Mouse (Mus musculus): ENCODE measurements around the gene Ghr. TPM values are rescaled to one million over a fixed set of nuclear protein-coding genes. Genes with fewer than 3 reads are reported as not detected.

The Ghr gene
- polyA plus RNA-seq, 1 experiment from 2014 or later = not detected

DNA sequence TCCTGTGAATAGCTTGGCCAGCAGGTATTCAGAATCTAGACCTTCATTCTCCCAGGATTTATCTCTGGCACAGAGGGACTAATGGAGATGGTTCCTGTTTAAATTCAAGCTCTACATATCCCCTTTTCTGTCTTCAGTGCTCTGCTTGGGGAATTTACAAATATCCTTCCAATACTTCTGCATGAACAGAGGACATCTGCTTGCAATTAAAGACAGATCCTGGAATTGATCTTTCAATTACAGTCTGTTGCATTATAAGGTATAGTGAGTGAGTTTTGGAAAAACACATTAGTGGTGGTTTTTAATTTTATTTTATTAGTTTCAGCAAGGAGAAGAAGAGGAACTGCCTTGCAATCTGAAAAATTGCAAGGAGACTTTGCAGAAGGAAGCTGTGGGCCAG, 184.1 kb downstream of the Ghr start:
- H3K27ac ChIP-seq = no peak overlapping the region
- H3K36me3 ChIP-seq (ENCODE audit: inconsistent target) = no peaks in the 10 kb centered on the region
- no peaks in the 10 kb centered on the region for H3K79me2 ChIP-seq (ENCODE audit: inconsistent target)
- H3K4me3 ChIP-seq (ENCODE audit: inconsistent target) = no peak overlapping the region

DNA sequence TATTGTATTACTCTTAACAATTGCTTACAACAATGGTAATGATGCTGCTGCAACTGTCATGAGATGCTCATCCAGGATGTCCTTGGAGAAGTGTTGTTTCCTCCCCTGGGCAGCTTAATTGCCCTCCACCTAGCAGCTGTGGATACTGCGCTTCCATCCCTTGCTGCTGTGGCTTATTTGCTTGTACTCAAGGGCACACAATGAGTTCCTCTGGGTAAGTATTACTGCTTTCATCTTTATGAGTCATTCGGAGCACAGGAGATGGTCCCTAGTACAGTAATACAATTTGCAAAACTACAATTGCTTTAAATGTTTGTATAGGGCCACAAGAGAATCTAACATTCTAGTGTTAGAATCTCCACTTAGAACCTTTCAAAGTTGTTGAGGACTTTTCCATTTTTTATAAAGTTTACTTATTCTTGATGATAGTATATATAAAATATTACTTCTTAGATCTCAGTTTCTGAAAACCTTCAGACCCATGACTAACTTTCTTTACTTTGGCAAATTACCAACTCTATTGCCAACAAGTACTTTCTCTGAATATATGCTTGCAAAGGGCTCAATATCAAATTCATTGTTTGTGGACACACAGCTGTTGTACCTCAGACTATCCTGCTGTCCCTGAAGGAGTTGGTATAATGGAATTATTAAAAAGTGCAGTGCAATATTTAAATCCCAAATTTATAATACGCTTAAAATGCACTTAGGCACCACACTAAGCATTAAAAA, 185.8 kb downstream of the Ghr start:
- WGBS (ENCODE audit: missing documents) = 92% methylated on average over 3 of the region's 3 CpGs
- H3K27ac ChIP-seq = no peak overlapping the region
- H3K79me2 ChIP-seq (ENCODE audit: inconsistent target) = no peaks in the 10 kb centered on the region
- no peaks in the 10 kb centered on the region for H3K36me3 ChIP-seq (ENCODE audit: inconsistent target)
- no peak overlapping the region for H3K4me3 ChIP-seq (ENCODE audit: inconsistent target)

DNA sequence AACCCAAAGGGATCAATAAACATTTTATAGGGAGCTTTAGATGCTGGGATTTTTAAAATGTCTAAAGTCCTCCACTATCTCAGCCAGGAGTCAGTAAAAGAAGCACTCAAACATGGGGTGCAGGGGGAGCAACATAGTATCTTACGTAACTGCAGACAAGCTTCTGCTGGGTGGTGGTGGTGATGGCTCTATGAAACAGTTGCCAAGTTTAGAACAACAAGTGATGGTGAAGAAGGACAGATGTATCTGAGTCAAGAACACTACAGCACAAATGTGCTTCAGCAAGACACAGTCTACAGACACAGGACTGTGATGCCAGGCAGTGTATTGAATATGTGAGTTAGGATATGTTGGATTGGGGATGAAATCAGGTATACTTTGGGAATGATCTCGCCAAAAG, 187.1 kb downstream of the Ghr start:
- H3K79me2 ChIP-seq (ENCODE audit: inconsistent target) = no peaks in the 10 kb centered on the region
- H3K27ac ChIP-seq = no peak overlapping the region
- WGBS (ENCODE audit: missing documents) = 91% methylated on average over 2 of the region's 2 CpGs
- H3K4me3 ChIP-seq (ENCODE audit: inconsistent target) = no peak overlapping the region
- no peaks in the 10 kb centered on the region for H3K36me3 ChIP-seq (ENCODE audit: inconsistent target)

DNA sequence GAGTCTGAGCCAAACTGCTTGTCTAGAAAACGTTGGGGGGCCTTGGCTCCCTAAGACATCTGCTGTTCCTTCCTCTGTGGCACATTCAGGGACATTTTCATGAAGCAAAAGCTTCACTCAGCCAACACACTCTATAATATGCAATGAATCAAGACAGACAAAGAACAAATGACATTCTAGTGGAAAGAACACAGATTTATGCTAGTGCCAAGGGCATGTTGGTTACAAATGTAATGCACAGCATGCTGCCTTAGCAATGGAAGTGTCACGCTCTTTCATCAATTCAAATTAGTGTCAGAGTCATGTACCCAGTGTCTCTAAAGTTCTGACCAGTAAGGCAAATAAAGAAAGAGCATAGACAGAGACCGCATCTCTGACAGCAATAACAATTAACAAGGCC, 187.6 kb downstream of the Ghr start:
- Histone ChIP-seq H3K79me2 (ENCODE audit: inconsistent target) (no peaks in the 10 kb centered on the region), H3K4me3 (ENCODE audit: inconsistent target) (no peak overlapping the region)
- 75% methylated on average over 3 of the region's 3 CpGs for WGBS (ENCODE audit: missing documents)

DNA sequence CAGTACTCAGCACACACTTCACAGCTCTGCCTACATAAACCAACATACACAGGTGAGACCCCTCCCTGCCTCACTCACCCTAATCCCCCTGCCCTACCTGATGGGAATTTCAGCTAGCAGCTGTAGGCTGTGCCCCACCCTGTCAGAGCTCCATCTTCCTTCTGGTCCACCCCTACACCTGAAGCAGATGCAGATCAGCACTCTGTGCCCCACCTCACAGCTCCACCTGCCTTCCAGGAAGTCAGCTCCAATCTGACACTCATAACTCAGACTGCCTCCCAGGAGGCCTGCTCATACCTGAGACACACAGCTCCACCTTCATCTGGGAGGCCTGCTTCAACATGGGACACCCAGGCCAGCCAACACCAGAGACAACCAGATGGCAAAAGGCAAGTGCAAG, 192.6 kb downstream of the Ghr start:
- Histone ChIP-seq H3K79me2 (ENCODE audit: inconsistent target) (no peaks in the 10 kb centered on the region), H3K27ac (no peak overlapping the region), H3K36me3 (ENCODE audit: inconsistent target) (no peaks in the 10 kb centered on the region), H3K4me3 (ENCODE audit: inconsistent target) (no peak overlapping the region)

More for the DNA sequence above, 187.6 kb downstream of the Ghr start:
- Histone ChIP-seq H3K27ac (no peak overlapping the region), H3K36me3 (ENCODE audit: inconsistent target) (no peaks in the 10 kb centered on the region)

DNA sequence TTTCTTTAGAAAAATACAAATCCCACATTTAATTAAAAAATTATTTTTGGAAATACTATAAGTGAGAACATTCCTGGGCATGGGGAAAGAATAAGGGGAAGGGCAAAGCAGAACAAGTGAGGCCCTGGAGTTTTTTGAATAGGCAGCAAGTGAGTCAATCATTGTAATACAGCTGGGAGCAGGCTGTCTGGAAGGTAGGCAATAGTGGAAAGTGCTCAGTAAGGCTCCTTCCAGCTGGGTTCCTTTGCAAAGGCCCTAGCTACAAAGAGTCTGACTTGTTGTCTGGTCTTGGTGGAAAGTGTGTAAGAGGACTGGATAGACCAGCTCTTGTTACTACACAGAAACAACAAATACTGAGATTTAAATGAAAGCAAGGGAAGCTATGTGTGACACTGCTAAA, 194.3 kb downstream of the Ghr start:
- H3K36me3 ChIP-seq (ENCODE audit: inconsistent target) = no peaks in the 10 kb centered on the region
- H3K4me3 ChIP-seq (ENCODE audit: inconsistent target) = no peak overlapping the region
- H3K79me2 ChIP-seq (ENCODE audit: inconsistent target) = no peaks in the 10 kb centered on the region
- H3K27ac ChIP-seq = no peak overlapping the region

DNA sequence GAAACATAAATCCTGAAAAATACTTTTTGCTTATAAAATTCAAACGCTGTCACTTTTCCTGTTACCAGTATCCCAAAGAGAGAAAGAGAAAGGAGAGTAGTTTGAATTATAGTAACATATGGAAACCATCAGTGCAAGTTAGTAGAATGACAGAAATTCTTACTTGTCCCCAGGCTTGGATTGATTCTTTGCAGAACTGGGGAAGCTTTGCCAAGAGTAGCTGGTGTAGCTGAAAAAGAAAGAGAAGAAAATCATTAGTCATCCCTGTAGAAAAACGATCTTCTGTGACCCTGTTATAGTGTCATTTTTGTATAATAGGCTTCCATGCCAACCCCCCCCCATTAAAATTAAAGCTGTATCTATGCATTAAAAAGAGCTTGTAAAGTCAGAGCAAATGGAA, 194.8 kb downstream of the Ghr start:
- Histone ChIP-seq H3K36me3 (ENCODE audit: inconsistent target) (no peaks in the 10 kb centered on the region), H3K4me3 (ENCODE audit: inconsistent target) (no peak overlapping the region), H3K27ac (no peak overlapping the region), H3K79me2 (ENCODE audit: inconsistent target) (no peaks in the 10 kb centered on the region)
- 72% methylated on average over 2 of the region's 2 CpGs for WGBS (ENCODE audit: missing documents)

DNA sequence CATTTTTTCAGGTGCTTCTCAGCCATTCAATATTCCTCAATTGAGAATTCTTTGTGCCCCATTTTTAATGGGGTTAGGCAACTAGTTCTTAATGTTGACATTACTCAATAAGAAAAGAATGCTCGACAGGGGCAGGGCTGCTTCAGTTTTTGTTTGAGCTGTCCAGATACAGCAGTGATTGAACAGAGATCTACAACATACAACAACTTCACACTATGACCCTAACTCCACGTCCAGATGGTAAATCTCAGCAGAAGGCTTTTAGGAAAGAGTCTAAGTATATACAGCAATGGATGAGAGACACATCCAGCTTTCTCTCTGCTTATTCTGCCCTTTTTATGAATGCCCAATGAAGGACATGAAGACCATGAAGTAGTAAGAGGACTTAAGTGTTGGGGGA, 199.5 kb downstream of the Ghr start:
- H3K36me3 ChIP-seq (ENCODE audit: inconsistent target) = no peaks in the 10 kb centered on the region
- WGBS (ENCODE audit: missing documents) = 70% methylated on average over 2 of the region's 2 CpGs
- H3K27ac ChIP-seq = no peak overlapping the region
- no peaks in the 10 kb centered on the region for H3K79me2 ChIP-seq (ENCODE audit: inconsistent target)
- H3K4me3 ChIP-seq (ENCODE audit: inconsistent target) = no peak overlapping the region

DNA sequence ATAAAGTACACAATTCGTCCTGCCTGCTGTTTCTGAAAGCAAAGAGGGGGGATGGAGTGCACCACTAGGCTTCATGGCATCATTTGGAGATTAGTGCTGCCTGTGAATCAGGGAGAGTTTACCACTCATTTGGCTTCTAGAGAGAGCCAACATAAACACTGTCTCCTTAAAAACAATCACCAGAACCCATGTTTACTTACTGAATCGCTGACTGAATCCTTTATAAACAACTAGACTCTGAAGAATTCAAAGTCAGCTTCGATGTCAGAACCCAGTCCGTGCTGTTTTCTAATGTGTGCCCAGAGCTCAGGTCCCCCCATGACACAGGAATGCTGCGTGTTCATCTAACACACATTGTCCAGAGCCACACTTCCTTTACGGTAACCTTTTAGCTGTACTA, 201.9 kb downstream of the Ghr start:
- WGBS (ENCODE audit: missing documents) = 77% methylated on average over 6 of the region's 6 CpGs
- Histone ChIP-seq H3K27ac (no peak overlapping the region), H3K36me3 (ENCODE audit: inconsistent target) (no peaks in the 10 kb centered on the region), H3K79me2 (ENCODE audit: inconsistent target) (no peaks in the 10 kb centered on the region), H3K4me3 (ENCODE audit: inconsistent target) (no peak overlapping the region)

DNA sequence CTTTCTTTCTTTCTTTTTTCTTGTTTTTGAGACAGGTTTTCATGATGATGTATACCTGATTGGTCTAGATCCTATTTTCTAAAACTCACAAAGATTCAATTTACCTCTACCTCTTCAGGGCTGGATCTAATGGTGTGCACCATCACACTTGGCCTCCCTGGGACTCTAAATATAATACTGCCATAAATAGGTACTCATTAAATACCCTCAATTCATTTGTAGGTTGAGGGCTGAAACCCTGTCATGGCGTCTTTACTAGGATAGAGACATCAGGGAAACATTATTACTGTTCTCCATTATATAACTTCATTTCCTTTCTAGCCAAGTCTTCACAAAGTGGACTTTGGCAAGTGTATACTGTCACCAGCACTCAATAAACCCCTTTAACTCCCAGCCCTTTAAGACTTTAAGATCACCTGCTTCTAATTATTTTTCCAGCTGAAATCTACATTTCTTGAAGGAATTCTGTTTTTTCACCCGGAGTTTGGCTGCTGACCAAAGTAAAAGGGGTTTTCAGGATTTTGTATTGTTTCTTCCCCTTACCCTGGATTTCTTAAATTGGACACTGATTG, 214.9 kb downstream of the Ghr start:
- H3K36me3 ChIP-seq (ENCODE audit: inconsistent target) = no peaks in the 10 kb centered on the region
- no peak overlapping the region for H3K27ac ChIP-seq
- 85% methylated on average over 2 of the region's 2 CpGs for WGBS (ENCODE audit: missing documents)
- no peak overlapping the region for H3K4me3 ChIP-seq (ENCODE audit: inconsistent target)
- H3K79me2 ChIP-seq (ENCODE audit: inconsistent target) = no peaks in the 10 kb centered on the region

DNA sequence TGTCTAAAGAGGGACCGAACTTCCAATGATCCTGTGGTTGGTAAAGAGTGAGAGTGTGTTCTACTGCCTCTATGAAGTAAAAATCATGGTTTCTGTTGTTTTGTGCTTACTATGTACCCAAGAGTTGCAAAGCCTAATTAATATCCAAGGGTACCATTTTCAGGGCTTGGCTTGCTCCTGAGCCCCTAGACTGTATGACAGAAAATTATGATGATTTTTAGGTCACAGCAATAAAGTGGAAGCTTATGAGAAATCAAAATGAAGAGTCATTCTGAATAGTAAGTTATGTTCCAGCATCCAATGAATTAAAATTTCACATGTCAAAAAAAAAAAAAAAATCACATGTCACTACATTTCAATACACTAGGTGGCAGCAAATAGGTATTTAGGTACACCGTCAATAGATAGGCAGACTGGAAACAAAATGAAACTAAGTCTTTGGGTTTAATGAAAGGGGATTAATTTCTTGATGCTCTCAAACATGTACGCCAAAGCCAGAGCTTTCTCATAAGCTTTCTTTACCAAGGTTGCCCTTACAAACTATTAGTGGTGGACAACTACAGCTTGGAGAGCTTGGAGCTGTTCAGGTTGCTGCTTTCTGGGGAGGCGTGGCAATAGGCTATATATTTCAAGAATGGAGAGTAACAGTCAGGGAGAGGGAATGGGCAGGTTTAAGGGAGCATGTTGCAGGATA, 227.1 kb downstream of the Ghr start:
- Histone ChIP-seq H3K36me3 (ENCODE audit: inconsistent target) (no peaks in the 10 kb centered on the region), H3K27ac (no peak overlapping the region), H3K4me3 (ENCODE audit: inconsistent target) (no peak overlapping the region; the same call in 1 of the 2 replicates), H3K79me2 (ENCODE audit: inconsistent target) (no peaks in the 10 kb centered on the region)
- 44% methylated on average over 4 of the region's 4 CpGs for WGBS (ENCODE audit: missing documents)

DNA sequence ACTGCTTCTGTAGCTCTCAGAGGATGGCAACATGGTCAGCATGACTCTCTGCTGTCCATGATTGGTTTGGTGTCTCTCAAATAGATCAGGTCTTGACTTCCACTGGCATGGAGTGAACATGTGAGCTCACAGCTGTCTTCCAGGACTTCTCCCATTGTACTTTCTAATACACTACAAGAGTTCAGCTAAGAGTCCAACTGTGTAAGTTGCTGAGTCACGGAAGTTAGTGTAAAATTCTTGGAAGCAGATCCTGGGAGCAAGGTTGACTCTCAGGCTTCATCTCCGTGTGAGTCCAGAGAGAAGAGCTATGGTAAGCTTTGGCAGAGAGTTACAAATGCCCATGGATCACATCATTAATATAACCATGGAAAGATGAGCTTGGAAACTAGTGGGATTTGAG, 229.6 kb downstream of the Ghr start:
- Histone ChIP-seq H3K79me2 (ENCODE audit: inconsistent target) (no peaks in the 10 kb centered on the region), H3K4me3 (ENCODE audit: inconsistent target) (no peak overlapping the region), H3K36me3 (ENCODE audit: inconsistent target) (no peaks in the 10 kb centered on the region), H3K27ac (no peak overlapping the region)
- WGBS (ENCODE audit: missing documents) = 94% methylated on average over 2 of the region's 2 CpGs

DNA sequence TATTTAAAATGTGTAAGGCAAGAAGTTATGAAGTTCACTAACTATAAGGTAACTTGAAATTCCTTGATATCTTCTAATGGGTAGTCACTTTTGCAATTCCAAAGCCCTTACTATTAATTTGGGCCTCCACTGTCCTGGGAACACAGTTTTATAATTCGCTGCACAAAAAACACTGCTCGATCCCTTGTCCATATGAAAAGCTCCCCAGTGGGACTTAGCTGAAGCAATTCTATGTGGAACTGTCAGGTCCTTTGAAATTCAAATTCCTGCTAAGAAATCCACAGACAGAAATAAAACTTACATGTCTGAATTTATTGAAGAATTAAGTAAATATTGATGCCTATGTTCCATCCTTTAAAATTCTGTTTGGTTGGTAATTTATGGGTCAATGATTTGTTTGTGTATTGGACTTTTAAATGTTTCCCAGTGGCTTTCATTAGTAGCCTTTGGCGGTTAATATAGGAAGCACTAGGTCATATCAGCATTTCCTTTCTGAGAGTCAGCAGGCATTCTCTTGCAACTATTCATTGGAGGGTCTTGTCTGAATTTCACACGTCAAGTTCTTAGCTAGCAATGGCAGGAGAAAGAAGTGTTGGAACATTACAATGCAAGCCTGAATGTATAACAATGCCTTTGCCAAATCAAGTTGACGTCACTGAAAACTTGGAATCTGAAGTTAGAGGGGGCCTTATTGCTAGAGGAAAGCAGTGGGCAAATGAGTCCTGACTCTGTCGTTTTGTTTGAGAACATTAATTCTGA, 233.8 kb downstream of the Ghr start:
- Histone ChIP-seq H3K79me2 (ENCODE audit: inconsistent target) (no peaks in the 10 kb centered on the region), H3K36me3 (ENCODE audit: inconsistent target) (no peaks in the 10 kb centered on the region), H3K4me3 (ENCODE audit: inconsistent target) (no peak overlapping the region), H3K27ac (no peak overlapping the region)
- WGBS (ENCODE audit: missing documents) = 80% methylated on average over 6 of the region's 6 CpGs

DNA sequence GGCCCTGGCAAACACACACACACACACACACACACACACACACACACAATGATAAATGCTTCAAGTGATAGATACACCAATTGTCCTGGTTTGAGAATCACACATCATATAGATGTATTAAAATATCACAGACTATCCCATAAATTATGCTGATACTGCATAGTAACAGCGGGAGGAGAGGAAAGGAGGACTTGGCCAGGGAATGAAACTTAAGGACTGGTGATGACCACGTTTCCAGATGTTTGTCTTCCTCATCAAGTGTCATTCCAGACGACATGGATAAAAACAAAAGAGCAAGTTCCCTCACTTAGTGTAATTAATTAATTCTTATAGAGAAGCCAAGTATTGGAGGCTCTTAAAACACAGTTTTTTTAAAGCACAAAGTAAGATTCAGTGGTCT, 236.6 kb downstream of the Ghr start:
- WGBS (ENCODE audit: missing documents) = 84% methylated on average over 3 of the region's 3 CpGs
- no peaks in the 10 kb centered on the region for H3K79me2 ChIP-seq (ENCODE audit: inconsistent target)
- no peak overlapping the region for H3K4me3 ChIP-seq (ENCODE audit: inconsistent target)
- H3K27ac ChIP-seq = no peak overlapping the region
- H3K36me3 ChIP-seq (ENCODE audit: inconsistent target) = no peaks in the 10 kb centered on the region

DNA sequence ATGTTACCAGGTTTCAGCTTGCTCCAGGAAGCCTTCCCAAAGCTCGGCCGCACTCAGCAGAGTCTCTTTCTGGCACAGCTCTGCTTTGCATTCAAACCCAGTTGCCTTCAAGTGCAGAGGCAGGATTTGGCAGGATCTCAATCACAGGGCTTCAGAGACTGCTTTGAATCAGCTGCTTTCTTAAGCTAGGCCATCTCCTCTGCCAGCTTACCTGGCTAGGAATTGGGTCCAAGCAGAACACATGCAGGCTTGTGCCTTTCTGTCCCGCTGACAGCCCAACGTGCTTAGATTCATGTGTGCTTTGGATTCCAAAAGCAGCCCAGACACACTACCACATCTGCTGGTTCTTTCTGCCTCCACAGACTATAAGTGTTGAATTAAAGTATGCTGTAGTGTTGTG, 238.7 kb downstream of the Ghr start:
- Histone ChIP-seq H3K79me2 (ENCODE audit: inconsistent target) (no peaks in the 10 kb centered on the region), H3K4me3 (ENCODE audit: inconsistent target) (no peak overlapping the region), H3K27ac (no peak overlapping the region), H3K36me3 (ENCODE audit: inconsistent target) (no peaks in the 10 kb centered on the region)
- 91% methylated on average over 4 of the region's 4 CpGs for WGBS (ENCODE audit: missing documents)
